Mouse (Mus musculus) urinary bladder, adult 18-20 months (tissue): ENCODE data around the gene Ctsf.
"Not testable (repeated sequence)": the region's sequence is repeated elsewhere in the genome, so short reads cannot be mapped to it uniquely, and the experiment has no call there.

Source experiments
- DNase-seq, 2 experiments: peaks; one replicate each; pipeline ENCODE4 v3.0.0; 2022; ENCODE audit warnings: low spot score in 2 of 2, mixed read lengths in 2 of 2

Ctsf gene

DNA sequence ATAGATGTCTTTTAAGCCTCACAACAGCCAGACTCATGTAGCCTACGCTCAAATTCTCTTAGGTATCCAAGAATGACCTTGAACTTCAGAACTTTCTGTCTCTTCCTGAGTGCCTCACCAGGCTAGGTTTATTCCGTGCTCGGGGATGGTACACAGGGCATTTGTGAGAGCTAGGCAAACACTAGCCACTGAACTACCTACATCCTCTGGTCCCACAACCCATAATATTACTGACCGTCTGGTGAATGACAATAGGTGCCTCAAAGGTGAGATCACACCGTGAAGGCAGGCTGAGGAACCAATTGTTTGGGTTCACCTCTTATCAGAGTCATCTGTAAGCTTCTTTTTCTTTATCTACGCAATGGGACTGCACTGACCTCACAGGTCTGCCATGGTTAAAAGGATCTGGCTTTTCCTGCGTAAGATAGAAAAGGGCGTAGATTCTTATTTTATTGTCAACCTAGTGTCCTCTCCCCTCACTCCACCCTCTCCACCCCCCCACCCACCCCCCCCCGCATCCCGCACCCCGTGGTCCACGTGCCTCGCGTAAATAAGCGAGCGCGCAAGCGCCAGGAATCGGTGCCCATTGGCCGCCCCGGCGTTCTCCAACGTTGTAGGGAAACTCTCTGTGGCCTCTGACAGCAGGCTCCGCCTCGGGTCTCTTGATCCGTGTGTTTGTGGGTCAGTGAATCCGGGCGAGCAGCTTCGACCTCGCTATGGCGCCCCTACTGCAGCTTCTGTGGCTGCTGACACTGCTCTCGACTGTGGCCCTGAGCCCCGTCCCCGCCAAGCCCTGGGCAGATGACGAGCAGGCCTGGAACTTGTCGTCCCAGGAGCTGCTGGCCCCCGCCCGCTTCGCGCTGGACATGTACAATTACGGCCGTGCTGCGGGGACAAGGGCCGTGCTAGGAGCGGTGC lies at the start of gene Ctsf:
Ctsf (plus strand) TSS at position 579 of the 918 bp plus-strand sequence.
- DNase-seq = peak; percentile 69 to 89

- DNase-seq = no peak
Measured at GRCm38 (mm10) chr19:4810309-4810708, 44.6 kb upstream of the Ctsf start.

DNA sequence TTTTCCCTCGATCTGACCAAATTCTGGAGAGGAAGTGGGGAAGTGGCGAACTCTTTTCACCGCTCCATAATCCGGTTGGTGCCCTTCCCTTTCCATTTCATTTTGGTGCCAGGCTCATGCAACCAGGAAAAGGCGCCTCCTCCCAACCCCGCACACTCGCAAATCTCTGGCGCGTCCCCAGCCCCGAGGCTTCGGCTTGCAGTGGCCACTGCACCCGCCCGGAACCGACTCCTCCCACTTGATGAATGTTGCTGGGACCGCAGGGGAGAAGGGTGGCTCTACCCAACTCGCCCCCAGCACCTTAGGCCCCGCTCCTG lies 44.2 kb upstream of the Ctsf start:
- no peak for DNase-seq

DNA sequence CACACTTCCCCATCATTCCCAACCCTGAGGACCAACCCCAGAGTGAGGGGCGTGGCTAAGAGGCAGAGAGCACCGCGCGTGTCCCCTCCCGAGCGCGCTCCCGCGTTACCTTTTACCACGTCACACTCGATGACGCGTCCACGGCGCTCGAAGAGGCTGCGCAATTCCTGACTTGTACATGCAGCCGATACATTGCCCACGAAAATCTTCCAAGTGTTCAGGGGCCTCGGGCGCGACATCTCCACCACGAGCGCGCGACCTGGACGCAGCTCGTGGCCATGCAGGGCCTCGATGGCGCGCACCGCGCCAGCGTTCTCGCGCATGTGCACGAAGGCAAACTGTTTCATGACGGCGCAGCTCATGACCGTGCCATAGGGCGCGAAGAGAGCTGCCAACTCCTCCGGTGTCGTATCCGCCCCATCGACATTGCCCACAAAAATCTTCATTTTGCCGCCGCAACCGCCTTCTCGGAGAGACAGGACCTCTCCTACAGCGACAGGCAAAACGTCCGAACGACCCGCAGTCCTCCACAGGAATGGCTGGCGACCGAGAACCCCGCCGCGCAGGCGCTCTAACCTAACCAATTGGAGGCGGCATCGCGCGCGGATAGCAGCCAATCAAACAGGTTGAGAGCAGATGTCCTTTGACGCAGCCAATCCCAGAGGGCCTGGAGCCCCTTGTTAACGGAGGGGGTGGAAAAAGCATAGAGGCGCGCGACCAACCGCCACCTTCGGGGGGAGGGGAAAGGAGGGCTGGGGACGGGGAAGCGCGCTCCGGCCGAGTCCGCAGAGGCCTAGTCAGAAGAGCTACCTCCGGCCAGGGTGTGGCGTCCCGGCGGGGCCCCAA lies 43.6 kb upstream of the Ctsf start, which contains the start of the genes Gm21992 and Rbm14:
Gm21992 (minus strand) TSS at position 550 of the 846 bp plus-strand sequence.
Rbm14 (minus strand) TSS at position 572 of the 846 bp plus-strand sequence.
- peak; percentile 93 to 98 for DNase-seq

- no peak for DNase-seq
Measured at GRCm38 (mm10) chr19:4811909-4812242, 43.1 kb upstream of the Ctsf start.

DNA sequence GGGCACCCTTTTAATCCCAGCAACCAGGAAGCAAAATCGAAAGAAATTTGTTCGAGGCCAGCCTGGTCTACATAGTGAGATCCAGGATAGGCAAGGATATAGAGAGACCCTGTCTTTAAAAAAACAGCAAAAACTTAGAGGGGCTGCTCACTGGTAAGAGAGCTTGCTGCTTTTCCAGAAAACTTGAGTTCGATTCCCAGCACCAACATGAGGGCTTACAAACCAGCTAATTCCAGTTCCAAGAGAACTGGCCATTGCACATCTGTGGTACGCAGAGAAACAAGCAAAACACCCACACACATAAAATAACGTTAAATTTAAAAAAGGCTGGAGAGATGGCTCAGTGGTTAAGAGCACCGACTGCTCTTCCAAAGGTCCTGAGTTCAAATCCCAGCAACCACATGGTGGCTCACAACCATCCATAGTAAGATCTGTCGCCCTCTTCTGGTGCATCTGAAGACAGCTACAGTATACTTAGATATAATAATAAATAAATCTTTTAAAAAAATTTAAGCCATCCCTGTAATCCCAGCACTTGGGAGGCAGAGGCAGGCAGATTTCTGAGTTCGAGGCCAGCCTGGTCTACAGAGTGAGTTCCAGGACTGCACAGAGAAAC lies 42.5 kb upstream of the Ctsf start:
- DNase-seq = not testable (repeated sequence)

DNA sequence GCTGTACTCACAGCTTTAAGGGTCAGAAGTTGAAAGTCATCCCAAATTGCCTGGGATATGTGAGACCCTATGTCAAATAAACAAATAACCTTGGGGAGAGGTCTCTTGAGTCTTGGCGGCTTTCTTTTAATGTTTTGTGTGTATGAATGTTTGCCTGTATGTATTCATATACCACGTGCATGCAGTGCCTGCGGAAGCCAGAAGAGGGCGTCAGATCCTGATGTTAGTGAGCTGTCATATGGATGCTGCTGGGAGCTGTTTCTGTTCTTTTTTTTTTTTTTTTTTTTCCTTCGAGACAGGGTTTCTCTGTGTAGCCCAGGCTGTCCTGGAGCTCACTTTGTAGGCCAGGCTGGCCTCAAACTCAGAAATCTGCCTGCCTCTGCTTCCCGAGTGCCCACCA lies 41.9 kb upstream of the Ctsf start:
- no peak for DNase-seq

GRCm38 (mm10) chr19:4817182-4817835 lies 37.6 kb upstream of the Ctsf start:
- no peak for DNase-seq

GRCm38 (mm10) chr19:4820678-4821303 lies 34.1 kb upstream of the Ctsf start:
- DNase-seq = peak in 1 of 2 experiments; percentile 50

DNA sequence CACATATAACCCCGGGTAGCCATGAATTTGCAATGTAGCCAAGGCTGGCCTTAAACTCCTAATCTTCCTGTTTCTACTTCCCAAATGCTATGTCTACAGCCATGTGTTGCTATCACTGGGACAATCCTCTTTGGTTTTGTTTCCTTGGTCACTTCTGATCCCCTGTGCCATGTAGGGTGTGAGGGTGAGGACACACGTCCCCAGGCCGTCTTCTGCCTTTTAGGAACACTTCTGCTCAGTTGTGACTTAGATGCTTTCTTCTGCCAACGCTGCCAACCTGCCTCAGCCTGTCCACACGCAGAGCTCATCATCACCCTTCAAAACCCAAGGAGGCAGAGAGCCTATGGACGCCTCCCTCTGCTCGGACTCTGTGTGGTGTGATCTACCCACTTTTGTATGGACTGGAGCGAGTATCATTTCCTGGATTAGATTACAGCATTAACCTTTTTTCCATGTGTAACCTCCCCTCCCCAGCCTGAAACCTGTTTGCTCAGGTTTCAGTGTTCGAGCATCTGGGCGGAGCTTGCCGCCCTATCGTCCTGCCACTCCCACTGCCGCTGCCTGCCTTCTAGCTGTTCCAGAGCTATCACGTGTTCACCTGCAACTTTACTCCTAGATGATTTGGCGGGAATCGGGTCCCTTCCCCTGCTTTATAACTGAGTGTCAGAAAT lies 26.4 kb upstream of the Ctsf start:
- no peak for DNase-seq

- DNase-seq = no peak
Measured at GRCm38 (mm10) chr19:4829156-4829555, 25.8 kb upstream of the Ctsf start.

DNA sequence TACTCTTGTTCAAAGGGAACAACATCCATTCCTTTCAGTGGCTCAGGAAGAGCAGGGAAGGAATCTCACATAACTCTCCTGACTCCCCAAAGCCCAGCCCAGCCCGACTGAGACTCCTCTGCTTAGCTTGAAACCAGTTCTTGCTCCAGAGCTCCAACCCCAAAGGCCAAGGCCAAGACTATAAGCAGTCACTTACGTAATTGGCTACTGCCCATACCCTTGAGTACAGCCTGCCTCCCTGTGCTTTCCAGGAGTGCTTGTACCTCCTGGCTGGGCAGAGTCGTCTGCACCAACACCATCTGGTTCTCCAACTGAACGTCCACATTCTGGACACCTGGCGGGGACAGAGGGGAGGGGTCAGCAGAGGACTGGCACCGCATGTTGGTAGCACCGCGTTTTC lies 21.0 kb upstream of the Ctsf start:
- DNase-seq = no peak

DNA sequence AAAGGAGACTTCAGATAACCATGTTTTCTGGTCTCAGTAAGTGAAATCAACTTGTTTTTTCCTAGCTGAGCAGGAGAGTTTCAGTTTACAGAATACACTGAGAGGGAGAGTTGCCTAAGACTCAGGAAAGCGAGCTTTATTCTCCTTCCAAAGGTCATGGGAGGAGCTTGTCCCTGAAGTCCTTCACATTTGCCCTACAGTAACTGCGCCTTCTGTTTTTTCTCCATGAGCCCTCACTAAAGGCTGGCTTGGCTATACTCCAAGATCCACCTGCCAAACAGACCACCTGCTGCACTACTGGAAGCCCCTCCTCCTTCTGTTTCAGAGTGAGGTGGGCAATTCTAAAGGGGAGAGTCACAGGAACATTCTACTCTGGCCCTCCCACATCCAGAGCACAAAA lies 18.8 kb upstream of the Ctsf start:
- DNase-seq = no peak

DNA sequence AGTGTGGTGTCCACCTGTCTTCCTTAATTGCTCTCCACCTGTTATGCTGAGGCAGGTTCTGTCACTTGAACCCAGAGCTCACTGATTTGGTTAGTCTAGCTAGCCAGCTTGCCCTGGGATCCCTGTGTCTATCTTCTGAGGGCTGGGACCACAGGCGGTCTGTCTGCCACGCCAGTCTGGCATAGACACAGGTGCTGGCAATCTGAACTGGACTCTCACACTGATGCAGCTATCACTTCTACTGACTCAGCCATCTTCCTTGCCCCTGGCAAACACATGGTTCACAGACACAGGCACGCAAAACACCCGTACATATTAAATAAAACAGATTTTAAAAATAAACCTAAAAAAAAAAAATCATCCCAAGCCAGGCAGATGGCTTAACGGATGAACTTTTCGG lies 17.9 kb upstream of the Ctsf start:
- DNase-seq = no peak

GRCm38 (mm10) chr19:4838526-4839140 lies 16.3 kb upstream of the Ctsf start:
- no peak for DNase-seq

GRCm38 (mm10) chr19:4839149-4839548 lies 15.8 kb upstream of the Ctsf start, which contains the start of the genes Ccs and Ccdc87:
Gene Ccs (minus strand): TSS chr19:4839332.
Gene Ccdc87 (plus strand): TSS chr19:4839366.
- DNase-seq = peak; percentile 95 to 96

DNA sequence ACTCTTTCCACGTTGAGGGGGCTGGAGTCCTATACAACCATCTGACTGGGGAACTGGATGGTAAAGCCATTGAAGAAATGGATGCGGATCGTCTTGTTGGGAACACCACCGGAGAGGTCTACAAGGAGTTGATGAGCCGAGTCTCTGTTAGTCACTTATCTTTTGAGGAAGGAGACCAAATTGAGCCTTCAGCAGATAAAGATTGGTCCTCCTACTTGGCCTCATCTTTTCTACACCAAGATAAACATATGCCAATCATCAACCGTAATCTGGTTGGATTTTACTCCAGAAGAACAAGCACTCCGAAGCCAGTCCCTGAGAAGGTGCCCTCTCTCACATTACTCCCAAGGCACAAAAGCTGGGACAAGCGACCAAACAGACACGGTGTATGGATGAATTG lies 14.1 kb upstream of the Ctsf start:
- DNase-seq = no peak

- DNase-seq = no peak
Measured at GRCm38 (mm10) chr19:4842611-4843010, 12.3 kb upstream of the Ctsf start.

DNA sequence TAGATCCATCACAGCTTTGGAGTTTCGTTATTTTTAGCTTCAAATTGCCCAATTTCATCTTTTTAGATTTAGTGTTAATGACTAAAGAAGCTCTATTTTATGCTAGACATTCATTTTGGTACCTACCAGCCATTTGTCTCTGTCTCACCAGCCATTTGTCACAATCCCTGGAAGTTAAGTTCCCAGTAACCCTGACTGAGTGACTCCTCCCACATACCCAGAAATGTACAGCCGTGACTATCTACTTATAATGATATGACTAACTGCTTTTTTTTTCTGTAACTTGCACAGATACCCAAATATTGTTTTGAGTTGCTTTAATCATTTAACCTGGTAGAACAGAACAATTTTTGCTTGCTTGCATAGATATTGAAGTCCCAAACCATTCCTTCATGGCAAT lies 9.1 kb upstream of the Ctsf start:
- DNase-seq = no peak

- no peak for DNase-seq
Measured at GRCm38 (mm10) chr19:4847490-4847889, 7.4 kb upstream of the Ctsf start.
